Mouse (Mus musculus) layer of hippocampus, postnatal 10 days (tissue): ENCODE measurements at regions not wholly inside any gene's neighbourhood (a gene's known extent, or its start where the extent isn't known, plus 50 kb on each side); places are given as distances from the start of the nearest gene placed in this dataset.
A peak's percentile ranks its signal among the peaks of the same experiment; 100 is the strongest.

Experiments used
- DNase-seq, 2 experiments: peaks; one replicate each; pipeline ENCODE4 v3.0.0; 2021; ENCODE audit warnings: low spot score in 2 of 2

- no peak for DNase-seq
Observed at GRCm38 (mm10) chr16:91970461-91970860, 87.6 kb upstream of the Mrps6 start.

- no peak for DNase-seq
Observed at GRCm38 (mm10) chr16:91973183-91973582, 84.9 kb upstream of the Mrps6 start.

GRCm38 (mm10) chr16:91976194-91976805 lies 81.8 kb upstream of the Mrps6 start:
- DNase-seq: no peak

GRCm38 (mm10) chr16:91978423-91978822 lies 79.6 kb upstream of the Mrps6 start:
- DNase-seq: no peak

GRCm38 (mm10) chr16:91978846-91979245 lies 79.2 kb upstream of the Mrps6 start:
- DNase-seq: no peak

GRCm38 (mm10) chr16:91980482-91980881 lies 77.6 kb upstream of the Mrps6 start:
- no peak for DNase-seq

GRCm38 (mm10) chr16:91985211-91985610 lies 72.9 kb upstream of the Mrps6 start:
- DNase-seq: no peak

- no peak for DNase-seq
Observed at GRCm38 (mm10) chr16:91989332-91989731, 68.7 kb upstream of the Mrps6 start.

- peak; percentile 13 to 26 for DNase-seq
Observed at GRCm38 (mm10) chr16:91995459-91996190, 62.4 kb upstream of the Mrps6 start.

- DNase-seq: no peak
Observed at GRCm38 (mm10) chr16:92007351-92007750, 50.7 kb upstream of the Mrps6 start.
